Mouse (Mus musculus) left cerebral cortex, postnatal 25 days (tissue): ENCODE data around the gene Dennd4c. TPM values are rescaled to one million over a fixed set of nuclear protein-coding genes. Genes with fewer than 3 reads are reported as not detected.

Experiments
- DNase-seq, 2 experiments: peaks; one replicate each; pipeline ENCODE4 v3.0.0; 2022; ENCODE audit warnings: low spot score in 2 of 2, mixed read lengths in 1 of 2
- intact Hi-C: fragments of 180-260 bp; cut with DNase I; formaldehyde crosslinking; loops from one replicate; pipeline ENCODE4 v1.15.1; 2025
- total RNA-seq, 2 experiments: library from RNA; stranded (reverse); gene quantifications; 2 replicates each; pipeline ENCODE4 v1.2.3; 2021

The Dennd4c gene
- total RNA-seq, 2 experiments from 2014 or later: 8.8 to 11.3 TPM

DNA sequence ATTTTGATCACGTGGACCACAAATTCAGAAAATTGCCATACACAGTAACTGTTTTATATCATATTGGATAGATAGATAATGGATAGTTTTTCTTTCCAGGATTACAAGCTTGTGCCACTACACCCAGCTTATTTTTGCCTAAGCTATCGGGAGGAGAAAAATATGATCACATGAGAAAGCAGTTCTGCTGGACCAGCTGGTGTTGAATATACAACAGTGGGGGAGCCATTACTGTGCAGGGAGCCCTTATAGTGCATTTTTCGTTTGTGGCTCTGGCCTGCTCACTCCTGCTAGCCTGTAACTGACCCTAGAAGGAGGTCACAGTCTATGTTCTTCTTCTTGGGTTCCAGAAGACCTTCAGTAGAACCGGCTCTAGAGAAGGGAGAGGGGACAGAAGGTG, 124.7 kb downstream of the Dennd4c start:
- no peak for DNase-seq
- intact Hi-C loops: loop anchor here (10.0 kb wide), 1 partner anchor 492 kb away; no protein-coding TSS in a partner anchor

DNA sequence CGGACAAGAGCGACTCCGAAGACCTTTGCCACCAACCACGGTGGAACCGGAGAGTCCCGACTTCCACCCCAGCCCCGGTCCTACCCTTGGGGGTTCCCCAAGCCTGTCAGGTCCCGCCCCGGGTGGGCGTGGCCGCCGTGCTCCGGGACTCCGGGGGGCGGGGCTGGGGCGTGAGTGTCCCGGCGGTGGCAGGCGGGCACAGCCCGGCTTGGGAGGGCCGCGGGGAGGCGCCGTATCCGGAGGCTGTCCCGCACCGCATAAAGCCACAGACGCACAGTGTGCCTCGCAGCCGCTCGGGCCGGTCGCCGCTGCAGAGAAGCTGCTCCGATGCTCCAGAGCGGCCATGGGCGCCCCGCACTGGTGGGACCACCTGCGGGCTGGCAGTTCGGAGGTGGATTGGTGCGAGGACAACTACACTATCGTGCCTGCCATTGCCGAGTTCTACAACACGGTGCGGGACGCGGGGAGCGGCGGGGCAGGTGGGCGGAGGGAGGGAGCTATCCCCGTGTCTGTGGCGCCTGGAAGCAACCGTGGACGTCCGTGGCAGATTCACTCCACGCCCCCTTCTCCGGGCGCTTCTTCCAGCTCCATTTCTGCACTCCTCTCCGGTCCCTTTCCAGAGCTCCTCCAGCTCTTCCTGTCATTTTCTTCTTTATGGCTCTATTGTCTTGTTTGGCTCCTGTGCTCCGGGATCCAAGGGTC, 125.9 kb downstream of the Dennd4c start, which contains the start of gene Acer2:
Gene Acer2, plus strand, starts transcription at position 251 of the 702 bp plus-strand sequence.
- DNase-seq: peak; percentile 72 to 75
- intact Hi-C loops: loop anchor here (10.0 kb wide), 1 partner anchor 491 kb away; no protein-coding TSS in a partner anchor

DNA sequence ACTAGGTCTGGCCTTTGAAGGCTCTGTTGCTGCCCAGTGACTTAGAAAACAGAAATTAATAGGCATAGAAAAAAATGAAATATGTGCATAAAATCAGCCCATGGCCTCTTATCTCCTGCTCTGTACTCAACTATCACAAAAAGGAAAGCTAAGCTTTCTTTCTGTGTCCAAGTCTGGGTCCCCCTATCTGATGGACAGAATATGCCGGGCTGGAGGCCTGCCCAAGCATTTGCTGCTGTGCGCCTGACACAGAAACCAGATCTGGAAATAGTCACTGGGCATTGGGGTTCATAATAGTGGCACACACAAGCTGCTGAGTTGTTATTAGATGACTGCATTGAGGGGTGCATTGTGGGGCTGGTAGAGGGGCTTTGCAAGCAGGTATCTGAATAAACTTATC, 131.1 kb downstream of the Dennd4c start:
- intact Hi-C loops: loop anchor here (10.0 kb wide), 1 partner anchor 485 kb away; no protein-coding TSS in a partner anchor
- DNase-seq: no peak

DNA sequence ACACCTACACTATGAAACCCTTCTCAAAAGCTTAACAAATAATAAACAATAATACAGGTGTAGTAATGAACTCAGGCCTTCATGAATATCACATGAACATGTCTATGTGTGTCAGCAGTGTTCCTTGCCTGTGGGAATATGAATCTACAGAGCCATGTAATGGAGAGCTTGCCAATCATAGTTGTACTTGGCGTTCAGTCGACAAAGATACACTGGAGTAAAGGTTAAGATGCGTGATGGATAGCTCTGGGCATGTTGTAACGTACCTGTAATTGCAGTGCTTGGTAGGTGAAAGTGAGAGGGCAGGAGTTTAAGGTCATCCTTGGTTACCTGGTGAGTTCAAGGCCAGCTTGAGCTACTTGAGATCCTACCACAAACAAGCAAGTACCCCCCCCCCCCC, 132.8 kb downstream of the Dennd4c start:
- intact Hi-C loops: no loop called here
- no peak for DNase-seq

DNA sequence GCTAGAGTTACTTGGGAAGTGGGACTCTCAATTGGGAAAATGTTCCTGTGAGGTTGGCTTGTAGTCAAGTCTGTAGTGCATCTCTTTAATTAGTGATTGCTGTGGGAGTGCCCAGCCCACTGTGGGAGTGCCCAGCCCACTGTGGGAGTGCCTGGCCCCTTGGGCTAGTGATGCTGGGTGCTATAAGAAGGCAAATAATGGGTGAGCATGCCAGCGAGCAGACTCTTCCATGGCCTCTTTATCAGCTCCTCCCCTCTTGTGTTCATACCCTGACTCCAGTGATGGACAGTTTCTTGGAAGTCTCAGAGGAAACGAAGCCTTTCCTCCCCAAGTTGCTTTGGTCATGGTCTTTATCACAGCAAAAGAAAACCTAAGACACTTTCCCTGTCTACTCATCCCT, 134.1 kb downstream of the Dennd4c start:
- intact Hi-C loops: no loop called here

DNA sequence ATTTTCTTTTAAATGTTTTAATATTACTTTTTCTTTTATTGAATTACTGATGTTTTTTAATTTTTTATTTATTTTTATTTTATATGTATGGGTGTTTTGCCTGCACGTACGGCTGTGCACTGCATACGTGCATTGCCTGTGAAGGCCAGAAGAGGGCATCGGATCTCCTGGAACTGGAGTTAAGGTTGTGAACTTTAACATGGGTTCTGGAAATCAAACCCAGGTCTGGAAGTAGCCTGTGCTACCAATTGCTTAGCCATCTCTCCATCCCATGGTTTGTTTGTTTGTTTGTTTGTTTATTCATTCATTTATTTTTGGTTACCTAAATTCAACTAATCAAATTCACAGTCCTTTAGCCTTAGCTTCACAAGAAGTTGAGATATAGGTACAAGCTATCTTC, 136.6 kb downstream of the Dennd4c start:
- intact Hi-C loops: loop anchor here (1.0 to 2.0 kb wide), 2 partner anchors 17 to 40 kb away; no protein-coding TSS in a partner anchor

More for the DNA sequence above, 134.1 kb downstream of the Dennd4c start:
- DNase-seq: no peak

DNA sequence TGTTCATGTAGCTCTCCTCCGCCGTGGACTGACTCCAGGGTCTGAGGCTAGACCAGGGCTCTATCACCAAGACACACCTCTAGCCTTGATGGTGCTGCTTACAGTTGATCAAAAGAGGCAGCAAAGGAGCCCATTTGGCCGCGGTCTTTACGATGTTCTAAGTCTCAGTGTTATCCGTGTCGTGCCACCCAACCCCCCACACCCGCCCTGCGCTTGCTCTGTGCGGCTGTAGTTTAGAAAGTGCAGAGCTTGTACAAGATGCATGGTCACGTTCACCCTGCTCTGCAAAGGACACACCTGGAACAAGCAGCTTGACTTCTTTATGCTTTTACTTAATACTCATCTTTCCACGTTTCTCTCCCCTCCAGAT, 137.4 kb downstream of the Dennd4c start:
- no peak for DNase-seq
- intact Hi-C loops: loop anchor here (1.0 to 2.0 kb wide), 2 partner anchors 17 to 39 kb away; no protein-coding TSS in a partner anchor

More for the DNA sequence above, 136.6 kb downstream of the Dennd4c start:
- DNase-seq: no peak

DNA sequence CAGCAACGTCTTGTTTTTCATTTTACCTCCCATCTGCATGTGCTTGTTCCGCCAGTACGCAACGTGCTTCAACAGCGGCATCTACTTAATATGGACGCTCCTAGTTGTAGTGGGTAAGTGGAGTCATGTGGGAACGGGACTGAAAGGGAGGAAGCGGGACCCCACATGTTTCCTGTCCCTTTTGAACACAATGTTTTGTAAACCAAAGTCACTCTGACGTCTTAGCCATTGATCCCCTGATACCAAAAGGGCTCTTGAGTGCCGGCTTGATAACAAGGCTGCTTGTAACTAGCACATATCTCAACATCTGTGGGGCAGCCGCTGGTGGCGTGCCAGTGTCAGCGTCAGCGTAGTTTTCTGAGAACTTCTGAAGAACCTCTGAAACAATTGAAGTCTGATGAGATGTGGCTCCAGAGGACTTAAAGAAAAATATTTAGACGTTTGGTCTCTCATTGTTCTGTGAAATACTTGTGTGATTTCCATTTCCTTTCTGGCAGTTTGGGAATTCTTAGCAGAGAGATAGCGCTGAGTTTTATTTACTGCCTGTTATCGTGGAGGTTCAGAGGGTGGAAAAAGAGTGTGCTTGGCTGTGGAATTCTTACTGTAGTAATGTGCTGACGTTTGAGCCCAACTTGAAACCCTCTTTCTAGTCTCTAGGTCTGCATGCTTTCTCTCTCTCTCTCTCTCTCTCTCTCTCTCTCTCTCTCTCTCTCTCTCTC, 138.0 kb downstream of the Dennd4c start:
- no peak for DNase-seq
- intact Hi-C loops: no loop called here

DNA sequence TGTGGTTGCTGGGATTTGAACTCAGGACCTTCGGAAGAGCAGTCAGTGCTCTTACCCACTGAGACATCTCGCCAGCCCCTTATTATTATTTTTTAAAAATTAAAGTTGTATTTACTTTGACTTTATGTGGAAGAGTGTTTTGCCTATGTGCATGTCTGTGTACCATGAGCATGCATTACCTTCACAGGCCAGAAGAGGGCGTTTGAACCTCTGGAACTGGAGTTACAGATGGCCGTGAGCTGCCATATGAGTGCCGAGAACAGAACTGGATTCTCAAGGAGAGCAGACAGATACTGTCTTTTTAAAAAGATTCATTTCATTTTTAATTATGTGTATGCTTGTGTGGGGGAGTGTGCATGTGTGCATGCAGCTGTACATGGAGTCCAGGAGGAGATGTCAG, 139.5 kb downstream of the Dennd4c start:
- intact Hi-C loops: no loop called here
- no peak for DNase-seq

DNA sequence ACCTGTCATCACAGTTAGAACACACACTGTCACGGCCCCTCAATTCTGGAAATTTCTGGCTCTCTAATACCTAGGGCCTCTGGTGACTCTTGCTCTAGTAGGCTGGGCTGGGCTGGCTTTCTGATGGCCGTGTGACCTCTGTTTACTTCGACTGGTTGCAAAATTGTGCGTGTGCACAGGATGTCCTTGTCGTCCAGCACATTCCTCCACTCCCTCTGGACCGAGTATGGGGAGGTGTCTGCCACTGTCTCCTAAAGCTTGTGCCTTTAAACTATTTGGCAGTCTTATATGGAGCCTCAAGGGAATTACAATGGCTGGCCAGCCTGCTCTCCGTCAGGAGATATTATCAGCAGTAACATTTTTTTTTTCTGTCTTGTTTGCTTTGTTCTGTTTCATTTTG, 149.1 kb downstream of the Dennd4c start:
- intact Hi-C loops: no loop called here
- no peak for DNase-seq

DNA sequence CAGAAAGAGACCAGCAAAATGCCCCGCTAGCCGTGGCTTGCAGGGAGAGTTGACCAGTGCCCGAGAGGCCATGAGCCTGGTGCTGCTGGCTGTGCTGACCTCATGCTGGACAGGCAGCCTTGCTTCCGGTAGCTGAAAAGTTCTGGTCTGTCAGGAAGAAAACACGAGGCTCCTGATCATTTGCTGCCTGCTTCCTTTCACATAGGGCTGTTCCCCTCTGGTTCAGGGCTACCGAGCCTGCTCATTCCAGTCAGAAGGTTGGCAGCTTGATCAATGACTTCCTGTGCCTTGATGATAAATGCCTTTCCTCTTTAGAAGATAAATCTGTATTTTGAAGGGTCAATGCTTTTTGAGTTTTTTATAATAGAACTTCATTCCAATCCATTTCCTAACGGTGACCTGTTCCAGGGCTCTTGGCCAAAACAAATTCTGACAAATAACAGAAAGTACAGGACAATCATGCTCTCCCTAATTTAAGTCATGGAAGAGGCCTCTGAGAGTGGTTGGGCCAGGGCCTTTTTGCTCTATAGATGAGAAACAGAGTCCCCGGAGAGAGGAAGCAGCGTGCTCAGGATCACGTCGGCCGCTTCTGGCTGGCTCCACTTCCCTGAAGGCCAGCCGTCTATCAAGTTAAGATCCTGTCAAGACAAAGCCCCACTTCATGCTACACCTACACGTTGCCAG, 150.6 kb downstream of the Dennd4c start:
- intact Hi-C loops: no loop called here
- no peak for DNase-seq

Other genes starting within 250 kb of the Dennd4c start
- not detected for gene Saxo1, start 190.2 kb upstream of the Dennd4c start, total RNA-seq
- gene Rraga, start 172.9 kb upstream of the Dennd4c start, total RNA-seq: 100 to 1,000 TPM; 142 to 149 TPM
- 1 to 10 TPM; 6.7 to 9.0 TPM for gene Haus6, start 136.5 kb upstream of the Dennd4c start, total RNA-seq
- gene Plin2, start 78.5 kb upstream of the Dennd4c start, total RNA-seq: 10 to 100 TPM; 10.8 to 12.3 TPM
- gene Rps6, start 108.9 kb downstream of the Dennd4c start, total RNA-seq: 100 to 1,000 TPM; 352 to 391 TPM
- 1 to 10 TPM; 4.3 to 6.8 TPM for gene Acer2, start 125.8 kb downstream of the Dennd4c start, total RNA-seq